Mouse (Mus musculus): Measurements from ENCODE around the gene Bcar3.
"Not testable (repeated sequence)": the region's sequence is repeated elsewhere in the genome, so short reads cannot be mapped to it uniquely, and the experiment has no call there.

Gene Bcar3

GRCm38 (mm10) chr3:122389972-122390371 lies 96.0 kb downstream of the Bcar3 start:
- DNase-seq = no peak

- DNase-seq = no peak
Measured at GRCm38 (mm10) chr3:122391098-122391497, 97.2 kb downstream of the Bcar3 start.

- DNase-seq = no peak
Measured at GRCm38 (mm10) chr3:122391816-122392215, 97.9 kb downstream of the Bcar3 start.

GRCm38 (mm10) chr3:122393411-122393810 lies 99.5 kb downstream of the Bcar3 start:
- not testable (repeated sequence) for DNase-seq

GRCm38 (mm10) chr3:122393836-122394374 lies 100.0 kb downstream of the Bcar3 start:
- no peak for DNase-seq

DNA sequence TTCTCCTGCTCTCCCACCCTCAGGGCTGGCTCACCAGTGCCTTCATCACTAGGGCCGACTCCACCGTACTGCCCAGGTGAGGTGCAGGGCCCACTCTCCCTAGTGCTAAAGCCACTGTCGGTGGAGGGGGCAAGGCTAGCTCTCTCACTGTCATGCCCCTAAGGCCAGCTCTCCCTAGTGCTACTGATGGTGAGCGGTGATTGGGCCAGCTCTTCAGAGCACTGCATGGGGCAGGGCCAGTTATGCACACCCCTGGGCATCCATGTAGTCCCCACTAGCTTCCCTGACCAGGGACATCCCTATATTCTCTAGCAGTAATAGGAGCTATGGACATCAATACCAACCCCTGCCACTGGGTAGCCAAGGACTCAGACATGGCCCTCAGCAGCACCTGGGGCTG lies 103.0 kb downstream of the Bcar3 start:
- DNase-seq = no peak

GRCm38 (mm10) chr3:122397401-122397800 lies 103.5 kb downstream of the Bcar3 start:
- DNase-seq = no peak

GRCm38 (mm10) chr3:122401011-122401410 lies 107.1 kb downstream of the Bcar3 start:
- no peak for DNase-seq

- no peak for DNase-seq
Measured at GRCm38 (mm10) chr3:122402143-122402542, 108.2 kb downstream of the Bcar3 start.

GRCm38 (mm10) chr3:122403860-122404557 lies 110.1 kb downstream of the Bcar3 start:
- no peak for DNase-seq

GRCm38 (mm10) chr3:122405203-122405956 lies 111.4 kb downstream of the Bcar3 start:
- DNase-seq = no peak

GRCm38 (mm10) chr3:122406416-122406815 lies 112.5 kb downstream of the Bcar3 start:
- no peak for DNase-seq

DNA sequence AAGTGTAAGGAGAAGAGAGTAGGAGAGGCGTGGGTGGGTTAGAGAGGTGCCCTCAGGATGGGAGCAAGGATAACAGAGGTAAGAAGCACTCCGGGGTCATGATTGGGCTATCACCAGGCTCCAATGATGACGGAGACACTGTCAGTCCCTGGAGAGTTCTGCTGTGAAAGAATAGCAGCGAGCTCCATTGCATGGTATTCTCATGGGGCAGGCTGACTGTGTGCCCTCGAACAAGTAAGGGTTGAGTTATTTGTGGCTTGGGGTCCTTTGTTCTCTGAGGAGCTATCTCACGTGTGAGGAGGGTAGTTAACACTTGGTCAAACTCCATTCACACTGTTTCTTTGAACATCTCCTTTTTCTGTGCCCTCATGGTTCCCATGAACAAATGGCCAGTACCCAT lies 113.8 kb downstream of the Bcar3 start:
- no peak for DNase-seq

DNA sequence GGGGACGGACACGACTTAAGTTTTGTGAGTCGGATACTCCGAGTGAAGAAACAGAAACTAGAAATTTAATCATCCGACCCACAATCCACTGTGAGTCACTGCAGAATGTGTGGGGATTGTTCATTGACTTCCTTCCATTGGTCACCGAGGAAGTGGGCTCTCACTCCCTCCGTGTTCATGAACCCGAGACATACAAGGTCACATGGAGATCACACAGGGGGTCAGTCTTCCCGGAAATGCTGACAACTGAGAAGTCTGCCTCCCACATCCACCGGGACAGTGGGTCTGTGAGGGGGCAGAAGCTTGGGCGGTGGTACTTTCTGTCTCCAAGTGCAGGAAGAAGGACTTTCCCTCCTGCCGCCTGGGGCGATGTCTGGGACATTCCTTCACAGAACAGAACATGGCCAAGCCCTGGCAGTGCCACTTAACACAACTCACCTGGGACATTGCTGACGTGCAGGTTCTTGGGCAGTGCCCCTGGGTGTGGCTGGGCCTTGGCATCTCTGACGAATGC lies 114.9 kb downstream of the Bcar3 start:
- no peak for DNase-seq

DNA sequence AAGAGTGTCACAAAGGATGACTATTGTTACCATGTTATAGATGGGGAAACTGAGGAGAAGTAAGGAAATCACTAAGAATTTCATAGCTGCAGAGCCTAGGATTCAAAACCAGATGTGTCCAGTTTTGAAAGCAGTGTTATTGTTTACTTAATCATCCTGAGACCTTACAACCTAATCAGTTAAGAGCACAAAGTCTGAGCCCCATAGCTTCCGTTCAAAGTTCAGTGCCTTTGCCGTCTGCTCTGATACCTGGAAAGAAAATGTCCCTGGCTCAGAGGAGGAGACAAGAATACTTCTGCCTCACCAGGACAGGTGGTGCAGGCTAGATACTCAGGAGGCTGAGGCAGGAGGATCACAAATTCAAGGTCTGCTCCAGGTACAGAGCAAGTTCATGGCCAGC lies 117.7 kb downstream of the Bcar3 start:
- no peak for DNase-seq

GRCm38 (mm10) chr3:122413729-122414561 lies 120.0 kb downstream of the Bcar3 start:
- peak; percentile 17 for DNase-seq

DNA sequence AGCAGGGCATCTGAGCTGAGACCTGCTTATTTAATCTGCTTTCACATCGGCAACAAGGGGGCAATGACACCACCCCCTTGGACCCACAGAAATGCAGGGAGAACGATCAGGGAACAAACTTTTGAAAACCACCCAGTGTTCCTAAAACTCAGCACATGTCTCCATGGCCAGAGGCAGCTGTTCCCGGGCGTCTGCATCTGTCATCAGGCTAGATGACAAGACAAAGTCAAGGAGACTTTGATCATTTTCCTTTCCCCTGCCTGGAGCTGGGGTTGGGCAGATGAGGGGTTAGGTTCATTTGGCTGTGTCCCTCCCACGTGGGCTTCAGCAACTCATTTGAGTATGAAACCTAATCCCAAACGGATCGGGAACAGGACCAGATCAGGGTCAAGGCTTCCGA lies 120.9 kb downstream of the Bcar3 start:
- no peak for DNase-seq

DNA sequence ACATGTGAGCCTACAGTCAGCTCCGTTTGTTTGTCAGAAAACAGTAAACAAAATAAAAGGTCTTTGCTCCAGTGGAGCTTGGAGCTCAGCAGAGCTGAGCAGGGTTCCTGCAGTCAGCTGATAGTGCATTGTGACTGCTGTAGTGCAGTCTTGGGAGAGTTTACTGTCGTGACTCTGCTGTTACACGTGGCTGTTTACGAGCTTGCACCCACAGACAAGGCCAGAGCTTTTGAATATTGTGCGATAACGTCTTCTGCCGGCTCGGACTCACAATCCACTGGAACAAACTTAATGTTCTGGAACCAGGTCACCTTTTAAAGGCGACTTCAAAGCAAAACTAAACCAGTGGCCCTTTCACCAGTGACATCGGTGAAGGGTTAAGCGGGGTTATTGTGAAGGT lies 123.5 kb downstream of the Bcar3 start:
- no peak for DNase-seq

DNA sequence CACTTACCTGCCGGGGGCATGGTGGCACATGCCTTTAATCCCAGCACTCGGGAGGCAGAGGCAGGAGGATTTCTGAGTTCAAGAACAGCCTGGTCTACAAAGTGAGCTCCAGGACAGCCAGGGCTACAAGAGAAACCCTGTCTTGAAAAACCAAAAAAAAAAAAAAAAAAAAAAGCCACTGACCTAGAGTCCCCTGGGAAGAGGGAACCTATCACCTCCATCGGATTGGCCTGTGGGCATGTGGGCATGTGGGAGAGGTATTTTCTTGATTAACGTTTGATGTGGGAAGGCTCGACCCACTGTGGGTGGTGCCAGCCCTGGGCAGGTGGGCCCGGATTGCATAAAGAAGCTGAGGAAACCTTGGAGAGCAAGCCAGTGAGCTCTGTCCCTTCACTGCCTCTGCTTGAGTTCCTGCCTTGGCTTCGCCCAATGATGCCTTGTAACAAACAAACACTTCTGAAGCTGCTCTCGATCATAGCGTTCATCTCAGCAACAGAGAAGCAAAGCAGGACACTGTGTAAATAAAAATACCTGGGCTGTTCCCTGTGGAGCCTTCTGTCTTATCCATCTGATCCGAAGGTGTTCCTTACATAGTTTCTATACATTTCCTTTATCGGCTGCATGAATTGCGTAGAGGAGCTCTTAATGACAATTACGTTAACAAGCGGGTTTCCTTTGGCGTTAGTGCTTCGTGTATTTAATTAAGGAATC lies 124.8 kb downstream of the Bcar3 start:
- no peak for DNase-seq

DNA sequence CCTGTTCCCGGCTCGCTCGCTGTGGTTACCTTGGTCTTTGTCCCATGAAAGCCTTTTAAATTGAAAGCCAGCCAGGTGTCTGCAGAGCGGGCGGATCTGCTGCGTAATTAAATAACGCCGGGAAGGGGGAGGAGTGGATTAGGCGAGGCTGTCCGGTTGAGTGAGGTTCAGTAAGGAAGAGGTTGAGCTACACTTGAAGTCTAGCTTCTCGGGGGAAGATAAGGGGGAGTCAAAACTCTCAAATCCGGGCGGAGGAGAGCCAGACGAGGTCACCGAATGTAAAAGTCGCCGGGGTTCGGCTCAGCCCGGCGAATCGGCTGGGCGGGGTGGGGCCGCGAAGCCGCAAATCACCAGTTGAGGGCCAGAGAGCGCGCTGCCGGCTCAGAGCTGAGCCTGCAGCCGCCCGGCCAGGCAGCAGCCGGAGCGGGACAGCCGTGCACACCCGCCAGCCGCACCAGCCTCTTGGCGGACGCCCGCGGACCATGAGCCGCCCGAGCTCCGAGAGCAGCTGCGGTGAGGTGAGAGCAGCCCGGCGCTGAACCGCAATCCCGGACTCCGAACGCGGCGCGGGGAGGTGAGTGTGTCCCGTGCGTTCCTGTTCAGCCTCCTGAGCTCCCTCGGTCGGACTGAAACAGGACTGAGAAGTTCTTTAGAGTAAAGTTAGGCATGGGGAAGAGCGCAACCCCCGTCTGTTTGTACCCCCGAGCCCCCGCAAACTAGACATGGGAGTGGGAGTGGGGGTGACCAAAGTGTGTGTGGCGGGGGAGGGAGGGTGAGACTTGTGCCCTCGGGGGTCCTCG lies 125.9 kb downstream of the Bcar3 start:
- DNase-seq = peak; percentile 41

DNA sequence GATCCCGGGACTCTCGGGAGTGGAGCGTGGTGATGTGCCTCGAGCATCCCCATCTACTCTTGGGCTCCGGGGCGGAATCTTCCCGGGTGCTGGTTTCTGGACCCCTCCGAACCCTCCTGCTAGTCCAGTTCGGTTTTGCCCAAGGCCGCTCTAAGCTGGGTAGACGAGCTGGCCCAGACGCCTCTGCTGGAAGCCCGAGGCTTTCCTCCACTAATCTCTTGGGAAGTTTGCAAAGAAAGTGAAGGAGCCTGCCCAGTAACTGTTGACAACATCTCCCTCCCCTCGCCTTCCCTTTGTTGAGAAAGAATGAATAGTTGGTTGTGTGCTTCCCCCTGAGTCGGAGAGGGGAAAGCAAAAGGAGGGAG lies 126.5 kb downstream of the Bcar3 start:
- peak; percentile 20 for DNase-seq

Data from right cerebral cortex, postnatal 4 days (tissue).